Mouse (Mus musculus): ENCODE data around the gene Zfp62. TPM values are rescaled to one million over a fixed set of nuclear protein-coding genes. Genes with fewer than 3 reads are reported as not detected.

Gene Zfp62
- total and polyA plus RNA-seq, 2 experiments from 2014 or later: 25.6 to 26.6 TPM

DNA sequence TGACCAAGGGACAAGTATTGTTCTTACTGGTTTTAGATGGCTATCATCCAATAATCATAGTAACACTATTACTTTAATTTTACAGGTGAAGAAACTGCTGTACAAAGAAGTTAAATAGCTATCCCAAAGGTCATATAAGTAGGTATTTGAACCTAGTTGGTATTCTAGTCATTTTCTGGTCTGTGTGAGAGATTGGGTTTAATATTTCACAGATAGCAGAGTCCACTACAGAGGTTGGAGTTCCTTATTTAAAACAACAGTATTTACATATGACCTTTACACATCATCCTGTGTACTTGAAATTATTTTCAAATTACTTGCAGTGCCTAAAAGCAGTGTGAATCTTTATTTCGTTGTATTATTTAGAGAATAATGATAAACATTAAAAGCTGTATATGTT lies 10.4 kb downstream of the Zfp62 start:
- no peak for TF ChIP-seq CTCF (IDR thresholded peaks at IDR 0.05)
- WGBS: 100% methylated on average over 1 of the region's 1 CpGs
- Histone ChIP-seq H3K4me2 (ENCODE audit: low read depth, low read length, poor library complexity, severe bottlenecking) (no peak overlapping the region), H3K9me3 (ENCODE audit: low read length) (no peaks in the 10 kb centered on the region), H3K27ac (ENCODE audit: low read depth, low read length) (no peak overlapping the region), H3K27me3 (ENCODE audit: insufficient read depth, low read length) (no peaks in the 10 kb centered on the region), H3K4me1 (ENCODE audit: insufficient read depth, low read length) (no peaks in the 10 kb centered on the region), H3K36me3 (ENCODE audit: insufficient read depth, low read length) (peaks cover 33% of the 10 kb centered on the region), H3K9ac (replicated peaks; ENCODE audit: low read length, poor library complexity, severe bottlenecking) (no peak overlapping the region), H3K4me3 (ENCODE audit: low read depth, low read length) (no peak overlapping the region)
- no peak for DNase-seq (ENCODE audit: low spot score)
- ATAC-seq (ENCODE audit: low FRiP score): no peak

DNA sequence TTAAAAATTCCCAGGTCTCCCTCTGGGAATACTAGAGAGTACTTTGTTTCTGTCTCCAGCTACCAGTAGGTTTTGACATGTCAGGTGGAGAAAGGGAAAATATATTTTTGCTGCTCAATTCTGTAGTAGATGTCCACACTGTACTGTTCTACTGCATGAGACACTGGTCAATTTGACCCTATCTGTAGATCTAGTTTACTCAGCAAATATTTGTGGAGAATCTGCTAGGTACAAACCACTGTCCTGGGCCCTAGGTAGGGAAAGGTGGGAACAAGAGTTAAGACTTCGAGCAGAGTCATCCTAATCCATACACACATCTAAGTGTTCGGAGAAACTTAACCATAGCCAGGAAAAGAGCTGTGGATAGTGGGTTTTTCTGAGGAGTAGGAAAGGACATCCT lies 16.2 kb downstream of the Zfp62 start:
- Histone ChIP-seq H3K27ac (ENCODE audit: low read depth, low read length) (no peak overlapping the region), H3K4me3 (ENCODE audit: low read depth, low read length) (no peak overlapping the region)
- WGBS: 94% methylated on average over 2 of the region's 2 CpGs

DNA sequence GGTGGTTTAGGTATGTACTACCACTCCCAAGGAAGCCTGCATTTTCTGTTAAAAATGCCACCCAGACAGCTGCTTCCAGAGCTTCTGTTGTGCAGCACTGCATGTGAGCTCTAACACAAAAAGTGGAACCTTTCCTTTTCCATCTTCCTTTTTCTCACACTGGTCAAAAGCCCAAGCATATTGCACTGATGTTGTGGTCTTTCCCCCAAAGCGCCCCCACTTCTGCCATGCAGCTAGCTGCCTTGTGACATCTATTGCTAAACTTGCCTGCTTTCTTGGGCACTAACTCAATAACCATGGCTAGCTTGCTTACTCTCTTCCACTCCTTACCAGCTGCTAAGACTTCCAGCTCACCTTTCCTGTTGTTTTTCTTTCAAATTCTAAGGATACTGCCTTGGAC lies 21.4 kb downstream of the Zfp62 start:
- WGBS: 59% methylated on average over 1 of the region's 1 CpGs
- Histone ChIP-seq H3K9ac (replicated peaks; ENCODE audit: low read length, poor library complexity, severe bottlenecking) (no peak overlapping the region), H3K9me3 (ENCODE audit: low read length) (no peaks in the 10 kb centered on the region), H3K27me3 (ENCODE audit: insufficient read depth, low read length) (no peaks in the 10 kb centered on the region), H3K27ac (ENCODE audit: low read depth, low read length) (no peak overlapping the region), H3K36me3 (ENCODE audit: insufficient read depth, low read length) (no peaks in the 10 kb centered on the region), H3K4me1 (ENCODE audit: insufficient read depth, low read length) (no peaks in the 10 kb centered on the region), H3K4me3 (ENCODE audit: low read depth, low read length) (no peak overlapping the region), H3K4me2 (ENCODE audit: low read depth, low read length, poor library complexity, severe bottlenecking) (no peak overlapping the region)
- DNase-seq (ENCODE audit: low spot score) (no peak), ATAC-seq (ENCODE audit: low FRiP score) (no peak)
- TF ChIP-seq CTCF (IDR thresholded peaks at IDR 0.05): no peak

More for the DNA sequence above, 16.2 kb downstream of the Zfp62 start:
- Histone ChIP-seq H3K4me1 (ENCODE audit: insufficient read depth, low read length) (no peaks in the 10 kb centered on the region), H3K4me2 (ENCODE audit: low read depth, low read length, poor library complexity, severe bottlenecking) (no peak overlapping the region), H3K9ac (replicated peaks; ENCODE audit: low read length, poor library complexity, severe bottlenecking) (no peak overlapping the region), H3K9me3 (ENCODE audit: low read length) (no peaks in the 10 kb centered on the region), H3K36me3 (ENCODE audit: insufficient read depth, low read length) (peaks cover 26% of the 10 kb centered on the region), H3K27me3 (ENCODE audit: insufficient read depth, low read length) (no peaks in the 10 kb centered on the region)
- DNase-seq (ENCODE audit: low spot score) (no peak), ATAC-seq (ENCODE audit: low FRiP score) (no peak)
- no peak for TF ChIP-seq CTCF (IDR thresholded peaks at IDR 0.05)

DNA sequence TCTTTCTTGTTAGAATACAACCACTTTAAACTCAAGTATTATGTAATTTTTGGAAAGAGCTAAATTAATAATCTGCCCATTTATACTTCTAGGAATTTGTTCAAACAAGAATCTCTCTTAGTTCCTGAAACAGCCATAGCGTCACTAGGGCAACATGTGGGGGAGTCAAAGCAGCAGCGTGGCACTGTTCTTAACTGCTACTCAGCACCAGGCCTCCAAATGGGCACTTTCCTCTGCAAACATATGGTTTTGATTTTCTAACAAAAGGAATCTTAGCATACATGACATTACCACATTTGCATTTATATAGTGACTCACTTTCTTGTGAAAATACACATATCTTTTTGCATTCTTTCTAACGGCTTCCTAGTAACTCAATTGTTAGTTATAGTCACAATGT lies 29.7 kb downstream of the Zfp62 start:
- no peak overlapping the region for H3K4me3 ChIP-seq (ENCODE audit: low read depth, low read length)
- no peak for DNase-seq (ENCODE audit: low spot score)
- no peak for ATAC-seq (ENCODE audit: low FRiP score)
- H3K9ac ChIP-seq (replicated peaks; ENCODE audit: low read length, poor library complexity, severe bottlenecking): no peak overlapping the region
- no peaks in the 10 kb centered on the region for H3K4me1 ChIP-seq (ENCODE audit: insufficient read depth, low read length)
- no peak overlapping the region for H3K4me2 ChIP-seq (ENCODE audit: low read depth, low read length, poor library complexity, severe bottlenecking)
- H3K9me3 ChIP-seq (ENCODE audit: low read length): no peaks in the 10 kb centered on the region
- no peaks in the 10 kb centered on the region for H3K36me3 ChIP-seq (ENCODE audit: insufficient read depth, low read length)
- TF ChIP-seq CTCF (IDR thresholded peaks at IDR 0.05): no peak
- 75% methylated on average over 3 of the region's 3 CpGs for WGBS
- no peak overlapping the region for H3K27ac ChIP-seq (ENCODE audit: low read depth, low read length)
- no peaks in the 10 kb centered on the region for H3K27me3 ChIP-seq (ENCODE audit: insufficient read depth, low read length)

DNA sequence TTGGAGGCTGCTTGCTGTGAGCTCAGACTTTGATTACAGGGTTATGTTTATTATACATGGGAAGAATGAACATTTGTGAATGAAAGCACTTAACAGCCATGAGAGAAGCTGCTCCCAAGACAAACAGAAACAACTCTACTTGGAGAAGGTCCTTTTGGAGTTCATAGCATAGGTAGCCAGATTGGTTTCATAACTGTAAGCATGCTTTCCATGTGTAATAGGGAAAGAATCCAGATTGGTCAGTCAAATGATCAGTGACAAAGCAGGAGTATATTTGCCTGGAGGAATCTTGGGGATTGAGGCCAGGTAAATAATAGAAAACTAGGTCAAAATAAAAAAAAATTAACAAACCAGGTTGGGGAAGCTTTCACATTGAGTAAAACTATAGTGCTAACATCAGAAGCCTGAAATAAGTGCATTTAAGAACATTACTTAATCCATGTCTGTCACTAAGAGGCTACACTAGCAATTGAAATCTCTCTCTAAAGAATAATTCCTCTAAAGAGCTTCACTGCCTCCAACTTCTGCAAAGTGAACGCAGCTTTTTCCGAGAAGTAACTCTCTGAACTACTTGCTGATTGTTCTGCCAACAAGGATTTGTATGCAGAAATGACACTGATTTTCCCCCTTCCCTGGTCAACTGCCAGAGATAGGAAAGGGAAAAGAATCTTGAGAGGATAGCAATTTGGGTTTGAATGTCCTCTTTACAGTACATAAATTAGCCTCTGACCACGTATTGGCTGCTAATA lies 32.5 kb downstream of the Zfp62 start:
- Histone ChIP-seq H3K9me3 (ENCODE audit: low read length) (no peaks in the 10 kb centered on the region), H3K36me3 (ENCODE audit: insufficient read depth, low read length) (no peaks in the 10 kb centered on the region), H3K27me3 (ENCODE audit: insufficient read depth, low read length) (no peaks in the 10 kb centered on the region), H3K4me1 (ENCODE audit: insufficient read depth, low read length) (no peaks in the 10 kb centered on the region), H3K4me2 (ENCODE audit: low read depth, low read length, poor library complexity, severe bottlenecking) (no peak overlapping the region), H3K27ac (ENCODE audit: low read depth, low read length) (no peak overlapping the region), H3K9ac (replicated peaks; ENCODE audit: low read length, poor library complexity, severe bottlenecking) (no peak overlapping the region), H3K4me3 (ENCODE audit: low read depth, low read length) (no peak overlapping the region)
- no peak for TF ChIP-seq CTCF (IDR thresholded peaks at IDR 0.05)
- no peak for DNase-seq (ENCODE audit: low spot score)
- WGBS: 71% methylated on average over 3 of the region's 3 CpGs
- ATAC-seq (ENCODE audit: low FRiP score): no peak

DNA sequence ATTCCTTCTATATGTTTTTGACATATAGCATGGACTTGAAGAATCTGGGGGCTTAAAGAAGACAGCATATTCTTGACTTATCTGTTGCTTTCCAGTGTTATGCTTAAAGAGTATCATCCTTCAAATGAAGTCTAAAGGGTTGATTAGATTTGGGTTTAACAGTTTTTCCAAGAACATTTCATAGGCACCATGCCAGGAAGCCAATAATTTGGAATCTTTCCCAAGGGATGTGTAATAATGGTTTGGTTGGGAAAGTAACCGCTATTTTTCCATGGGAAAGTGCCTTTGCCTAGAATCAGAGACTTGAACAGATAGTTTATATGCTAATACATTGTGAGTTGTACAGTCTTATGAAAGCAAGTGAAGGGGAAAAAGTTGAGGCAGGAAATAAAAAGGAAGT lies 33.8 kb downstream of the Zfp62 start:
- H3K9ac ChIP-seq (replicated peaks; ENCODE audit: low read length, poor library complexity, severe bottlenecking): no peak overlapping the region
- DNase-seq (ENCODE audit: low spot score) (no peak), ATAC-seq (ENCODE audit: low FRiP score) (no peak)
- no peak overlapping the region for H3K4me3 ChIP-seq (ENCODE audit: low read depth, low read length)
- no peak overlapping the region for H3K4me2 ChIP-seq (ENCODE audit: low read depth, low read length, poor library complexity, severe bottlenecking)
- H3K27ac ChIP-seq (ENCODE audit: low read depth, low read length): no peak overlapping the region
- H3K36me3 ChIP-seq (ENCODE audit: insufficient read depth, low read length): no peaks in the 10 kb centered on the region
- H3K4me1 ChIP-seq (ENCODE audit: insufficient read depth, low read length): no peaks in the 10 kb centered on the region
- no peaks in the 10 kb centered on the region for H3K9me3 ChIP-seq (ENCODE audit: low read length)
- H3K27me3 ChIP-seq (ENCODE audit: insufficient read depth, low read length): no peaks in the 10 kb centered on the region
- no peak for TF ChIP-seq CTCF (IDR thresholded peaks at IDR 0.05)
- WGBS: 85% methylated on average over 1 of the region's 1 CpGs

All from midbrain, postnatal 0 days (tissue).